Mouse (Mus musculus) c-Kit-negative CD71-positive TER-119-positive erythroid progenitor cells, embryonic 14.5 days (primary cell): Measurements from ENCODE around the gene Foxp3.

Experiments
- DNase-seq: peaks from one replicate; pipeline ENCODE4 v3.0.0-alpha.2; 2013; ENCODE audit warnings: low read depth, low spot score

The Foxp3 gene

DNA sequence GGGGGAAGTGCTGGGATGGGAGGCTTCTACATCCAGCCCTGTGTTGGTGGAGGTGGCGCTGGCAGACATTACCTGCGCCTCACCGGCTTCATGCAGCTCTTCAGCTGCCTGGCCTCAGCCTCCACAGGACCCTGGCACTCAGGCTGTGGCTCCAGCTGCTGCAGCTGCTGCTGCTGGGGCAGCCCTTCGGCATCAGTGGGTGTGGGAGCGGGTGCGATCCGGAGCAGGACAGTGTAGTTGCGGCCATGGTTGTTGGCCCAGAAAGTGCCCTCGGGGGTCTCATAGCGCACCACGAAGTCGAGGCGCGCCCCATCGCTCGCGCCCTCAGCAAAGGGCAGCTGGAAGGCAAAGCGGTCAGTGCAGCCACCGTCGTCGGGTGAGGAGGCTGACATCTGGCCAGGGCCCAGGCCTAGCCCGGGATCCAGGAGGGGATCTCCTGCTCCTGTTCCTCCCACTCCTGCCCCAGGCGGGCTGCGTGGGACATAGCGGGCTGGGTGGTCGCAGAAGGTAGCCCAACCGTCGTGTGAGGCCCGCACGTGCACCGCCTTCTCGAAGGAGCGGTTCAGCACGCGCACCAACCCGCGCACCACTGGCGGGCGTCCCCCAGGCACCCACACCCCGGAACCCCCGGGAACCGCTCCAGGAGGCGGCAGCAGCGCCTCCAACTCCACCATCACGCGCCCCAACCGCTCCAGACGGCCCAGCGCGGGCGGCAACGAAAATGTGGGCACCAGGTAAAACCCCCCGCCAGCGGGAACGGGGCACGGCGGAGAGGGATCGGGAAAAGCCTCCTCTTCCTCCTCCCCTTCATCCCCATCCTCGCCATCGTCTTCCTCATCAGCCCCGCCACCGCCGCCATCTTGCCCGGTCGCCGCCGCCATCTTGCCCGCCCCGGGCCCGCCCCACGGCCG lies at the start of gene Foxp3:
Gene Foxp3, plus strand, starts transcription at position 469 of the 911 bp plus-strand sequence.
- DNase-seq = no peak

DNA sequence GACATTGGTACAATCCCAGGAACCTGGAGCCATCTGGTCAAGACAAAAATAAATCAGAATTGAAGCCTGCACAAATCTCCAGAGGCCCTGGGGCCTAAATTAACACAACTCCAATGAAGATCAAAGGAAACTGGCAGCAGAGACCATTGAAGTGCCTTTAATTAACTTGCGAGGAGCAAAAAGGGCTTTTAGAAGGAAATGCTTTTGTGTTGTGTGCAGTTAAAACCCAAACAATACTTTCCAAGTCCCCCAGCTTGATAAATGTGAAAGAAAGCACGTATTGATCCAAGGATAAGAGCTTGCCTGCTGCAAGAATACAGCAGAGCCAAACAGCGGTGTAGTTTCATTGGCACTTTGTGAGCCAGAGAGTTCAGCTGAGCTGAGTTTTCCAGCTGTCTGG lies 48.5 kb upstream of the Foxp3 start:
- no peak for DNase-seq

DNA sequence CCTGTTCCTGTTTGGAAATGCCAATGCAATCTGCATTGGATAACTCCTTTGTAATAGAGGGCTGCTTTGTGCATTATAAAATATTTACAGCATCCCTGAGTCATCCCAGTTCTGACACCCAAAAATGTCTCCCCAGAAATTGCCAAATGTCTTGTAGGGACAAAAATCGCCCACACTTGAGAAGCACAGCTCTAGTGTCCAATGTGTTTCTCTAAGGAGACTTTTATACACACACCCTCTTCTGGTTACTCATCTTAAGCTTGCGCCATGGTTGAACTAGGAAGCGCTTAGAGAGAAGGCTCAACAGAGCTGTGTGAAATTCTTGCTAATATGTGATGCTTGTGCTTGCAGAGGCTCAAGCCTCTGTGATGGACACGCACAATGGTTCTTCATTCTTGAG lies 20.0 kb upstream of the Foxp3 start:
- DNase-seq = no peak

DNA sequence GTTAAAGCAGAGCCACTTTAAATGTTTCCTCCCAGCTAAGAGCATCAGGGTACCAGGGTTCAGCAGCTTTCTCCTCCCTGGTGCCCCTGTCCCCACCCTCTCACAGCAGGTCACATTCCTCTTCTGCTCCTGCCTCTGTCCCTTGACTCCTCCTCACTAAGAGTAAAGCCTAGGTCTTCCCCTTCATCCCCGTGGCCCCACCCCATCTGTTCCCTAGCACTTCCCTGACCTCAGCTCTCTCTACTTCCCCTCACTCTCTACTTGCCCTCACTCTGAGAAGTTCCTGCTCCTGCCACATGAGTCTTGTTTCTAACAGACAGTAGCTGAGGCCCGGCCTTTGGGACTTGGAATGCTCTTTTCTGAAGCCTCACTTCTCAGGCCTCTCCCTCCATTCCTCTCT lies 10.4 kb upstream of the Foxp3 start:
- DNase-seq = no peak

DNA sequence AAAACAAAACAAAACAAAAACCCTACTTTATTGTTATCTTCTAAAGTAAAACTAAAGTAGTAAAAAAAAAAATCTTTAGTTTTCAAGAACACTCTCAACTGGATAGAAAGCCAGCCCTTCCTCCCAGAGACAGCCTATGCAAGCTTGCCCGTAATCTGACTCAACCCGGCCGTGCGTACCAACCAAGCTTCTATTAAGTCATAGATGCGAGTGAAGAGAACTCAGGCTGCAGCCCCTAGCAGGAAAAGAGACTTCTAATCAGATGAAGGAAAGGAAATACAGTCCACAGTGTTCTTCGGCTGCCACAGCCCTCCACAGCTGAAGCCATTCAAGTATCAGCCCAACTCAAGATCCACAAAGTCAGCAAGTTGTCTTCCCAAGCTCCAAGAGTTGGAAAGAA lies 7.1 kb upstream of the Foxp3 start:
- no peak for DNase-seq

DNA sequence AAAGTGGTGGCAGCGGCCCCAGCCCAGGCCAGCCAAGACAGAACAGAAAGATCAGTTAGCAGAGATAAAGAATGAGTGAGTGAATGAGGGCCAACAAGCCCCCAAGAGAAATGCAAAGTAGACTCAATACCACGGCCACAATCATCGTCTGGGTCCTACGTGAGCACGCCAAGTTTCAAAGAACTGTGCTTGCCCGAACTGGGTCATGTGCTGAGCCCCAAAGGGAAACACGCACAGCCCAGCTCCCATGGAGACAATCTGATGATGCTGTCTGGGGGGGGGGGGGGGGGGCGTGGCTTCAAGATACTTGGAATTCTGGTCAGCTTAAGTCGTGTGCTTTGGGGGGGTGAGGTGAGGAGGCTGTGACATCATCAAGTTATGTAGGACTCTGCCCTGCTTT lies 6.0 kb upstream of the Foxp3 start:
- no peak for DNase-seq

DNA sequence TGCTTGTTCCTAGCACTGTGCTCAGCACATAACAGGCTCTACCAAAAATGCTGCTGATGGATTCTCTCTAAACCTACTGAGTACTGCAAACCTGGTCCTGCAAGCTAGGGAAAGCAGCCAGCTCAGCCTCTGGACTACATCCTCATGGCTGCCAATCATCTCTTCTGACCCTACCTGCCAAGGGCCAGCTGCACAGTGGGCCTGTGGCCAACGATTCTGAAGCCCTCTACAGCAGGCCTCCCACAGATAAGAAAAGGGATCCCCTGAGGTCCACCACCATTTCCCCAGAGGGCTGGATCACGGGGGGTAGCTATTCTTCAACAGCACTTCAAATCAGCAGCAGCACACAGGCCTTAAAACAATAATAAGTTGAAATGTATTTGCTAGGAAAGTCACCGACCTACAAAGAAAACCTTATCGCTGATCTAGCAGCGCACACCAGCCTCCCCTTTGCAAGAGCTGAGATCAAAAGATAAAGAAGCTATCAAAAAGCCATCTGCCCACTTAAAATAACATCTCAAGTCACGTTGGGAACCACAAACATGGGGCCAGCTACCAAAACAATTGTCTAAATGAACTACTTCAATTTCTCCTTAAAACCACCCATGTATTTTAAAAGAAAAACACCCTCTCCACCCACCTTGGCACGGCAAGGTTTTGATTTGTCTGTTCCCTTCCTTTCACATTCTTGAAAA lies 2.8 kb upstream of the Foxp3 start:
- DNase-seq = no peak

DNA sequence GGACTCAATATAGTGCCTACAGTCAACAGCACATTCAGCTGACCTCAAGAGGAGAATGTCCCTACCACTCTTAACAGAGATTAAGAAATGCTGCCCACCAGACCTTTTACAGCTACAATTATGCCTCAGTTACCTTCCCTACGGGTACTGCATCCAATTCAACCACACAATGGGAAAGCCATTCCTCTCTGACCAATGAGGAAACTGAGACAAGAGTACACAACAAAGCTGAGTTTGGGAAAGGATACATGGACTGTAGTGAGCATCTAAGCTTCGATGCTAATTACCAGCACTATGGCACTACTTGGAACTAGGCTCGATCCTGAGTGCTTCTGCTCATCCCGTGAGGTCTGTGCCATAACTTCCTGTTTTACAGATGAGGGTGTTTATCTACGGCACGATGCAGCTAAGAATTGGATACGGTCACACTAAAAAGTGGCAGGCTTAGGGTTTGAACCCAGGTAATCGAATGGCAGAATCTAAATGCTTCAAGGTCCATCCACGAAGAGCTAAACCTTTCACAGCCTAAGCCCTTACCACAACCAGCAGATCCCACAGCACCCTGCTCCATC lies 1.8 kb upstream of the Foxp3 start:
- no peak for DNase-seq

DNA sequence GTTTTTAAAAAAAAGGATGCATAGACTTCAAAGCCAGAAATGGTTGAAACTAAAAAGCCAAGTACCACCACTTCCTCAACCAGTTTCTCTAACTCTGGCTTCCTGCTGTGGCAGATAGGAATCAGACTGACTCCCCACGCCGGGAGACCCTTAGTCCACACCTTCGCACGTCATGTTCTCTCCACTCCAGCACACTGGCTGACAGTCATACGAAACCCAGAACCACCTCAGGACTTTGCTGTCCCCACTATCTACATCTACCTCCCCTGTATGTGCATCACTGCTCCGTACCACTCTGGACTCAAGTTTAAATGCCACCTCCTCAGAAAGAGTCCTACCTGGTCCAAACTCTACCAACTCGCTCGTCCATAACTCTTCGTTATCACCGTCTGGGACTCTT lies 978 bp upstream of the Foxp3 start:
- no peak for DNase-seq

DNA sequence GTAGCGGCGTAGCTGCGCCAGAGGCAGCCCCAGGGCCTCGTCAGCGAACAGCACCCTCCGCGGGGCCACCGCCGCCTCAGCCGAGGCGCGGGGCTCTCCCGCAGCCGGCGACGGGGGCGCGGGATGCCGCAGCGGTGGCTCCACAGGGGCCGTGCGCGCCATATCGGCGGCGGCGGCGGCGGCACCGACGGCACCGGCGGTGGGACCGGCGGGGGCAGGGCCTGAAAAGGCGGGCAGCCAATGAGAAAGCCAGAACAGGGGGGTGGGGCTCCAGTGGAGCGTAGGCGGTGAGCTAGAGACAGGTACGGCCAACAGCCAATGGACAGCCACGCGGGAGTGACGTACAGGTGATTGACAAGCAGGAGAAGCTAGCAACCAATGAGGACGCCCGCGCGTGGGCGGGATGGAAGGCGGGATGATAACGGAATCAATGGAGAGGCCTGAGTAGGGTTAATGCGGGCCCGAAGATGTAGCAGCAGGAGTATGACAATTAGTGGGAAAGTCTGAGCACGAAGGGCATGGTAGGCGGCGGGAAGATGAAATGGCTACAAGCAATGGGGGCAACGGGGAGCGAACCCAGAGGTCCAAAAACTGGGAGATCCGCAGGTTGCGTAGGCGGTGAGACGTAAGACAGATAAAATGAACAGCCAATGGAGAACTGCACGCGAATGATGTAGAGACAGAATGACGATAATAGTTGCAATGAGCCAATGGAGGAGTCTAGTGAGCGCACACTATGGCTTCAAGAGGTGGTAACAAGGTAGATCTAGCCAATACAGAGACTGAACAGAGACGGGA lies 842 bp downstream of the Foxp3 start, which contains the start of gene Ppp1r3f:
Gene Ppp1r3f, minus strand, starts transcription at position 197 of the 798 bp plus-strand sequence.
- DNase-seq = peak; percentile 87

DNA sequence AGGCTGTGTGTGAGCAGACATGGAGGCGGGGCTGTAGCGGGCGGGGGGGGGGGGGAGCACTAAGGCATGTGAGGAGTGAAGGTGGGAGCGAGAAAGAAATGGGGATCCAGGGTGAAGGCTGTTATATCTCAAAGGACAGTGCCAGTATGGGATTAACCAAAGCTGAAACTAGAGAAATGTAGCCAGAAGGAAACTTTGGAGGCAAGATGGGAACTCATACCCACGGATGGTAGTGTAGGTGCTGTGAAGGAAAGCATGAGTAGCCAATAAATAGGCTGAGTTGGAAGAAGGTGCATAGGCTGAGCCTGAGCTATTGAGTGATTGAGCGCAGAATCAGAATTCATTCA lies 1.4 kb downstream of the Foxp3 start:
- no peak for DNase-seq

DNA sequence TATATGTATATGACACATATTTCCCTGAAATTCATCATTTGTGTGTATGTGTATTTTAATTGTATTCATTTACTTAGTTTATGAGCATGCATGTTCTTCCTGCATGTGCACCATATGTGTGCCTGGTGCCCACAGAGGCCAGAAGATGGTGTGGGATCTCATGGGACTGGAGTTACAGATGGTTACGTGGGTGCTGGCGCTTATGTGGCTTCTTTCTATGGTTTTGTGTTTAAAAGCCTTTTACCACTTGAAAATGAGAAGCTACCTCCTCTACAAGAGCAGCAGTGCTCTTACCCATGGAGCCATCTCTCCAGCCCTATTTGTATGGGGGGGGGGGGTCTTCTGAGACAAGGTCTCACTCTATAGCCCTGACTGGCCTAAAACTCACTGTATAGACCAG lies 7.7 kb downstream of the Foxp3 start:
- no peak for DNase-seq

DNA sequence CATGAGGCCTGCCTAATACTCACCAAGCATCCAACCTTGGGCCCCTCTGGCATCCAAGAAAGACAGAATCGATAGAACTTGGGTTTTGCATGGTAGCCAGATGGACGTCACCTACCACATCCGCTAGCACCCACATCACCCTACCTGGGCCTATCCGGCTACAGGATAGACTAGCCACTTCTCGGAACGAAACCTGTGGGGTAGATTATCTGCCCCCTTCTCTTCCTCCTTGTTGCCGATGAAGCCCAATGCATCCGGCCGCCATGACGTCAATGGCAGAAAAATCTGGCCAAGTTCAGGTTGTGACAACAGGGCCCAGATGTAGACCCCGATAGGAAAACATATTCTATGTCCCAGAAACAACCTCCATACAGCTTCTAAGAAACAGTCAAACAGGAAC lies 10.4 kb downstream of the Foxp3 start:
- DNase-seq = no peak

DNA sequence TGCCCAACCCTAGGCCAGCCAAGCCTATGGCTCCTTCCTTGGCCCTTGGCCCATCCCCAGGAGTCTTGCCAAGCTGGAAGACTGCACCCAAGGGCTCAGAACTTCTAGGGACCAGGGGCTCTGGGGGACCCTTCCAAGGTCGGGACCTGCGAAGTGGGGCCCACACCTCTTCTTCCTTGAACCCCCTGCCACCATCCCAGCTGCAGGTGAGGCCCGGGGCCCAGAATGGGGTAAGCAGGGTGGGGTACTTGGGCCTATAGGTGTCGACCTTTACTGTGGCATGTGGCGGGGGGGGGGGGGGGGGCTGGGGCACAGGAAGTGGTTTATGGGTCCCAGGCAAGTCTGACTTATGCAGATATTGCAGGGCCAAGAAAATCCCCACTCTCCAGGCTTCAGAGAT lies 12.9 kb downstream of the Foxp3 start:
- no peak for DNase-seq

DNA sequence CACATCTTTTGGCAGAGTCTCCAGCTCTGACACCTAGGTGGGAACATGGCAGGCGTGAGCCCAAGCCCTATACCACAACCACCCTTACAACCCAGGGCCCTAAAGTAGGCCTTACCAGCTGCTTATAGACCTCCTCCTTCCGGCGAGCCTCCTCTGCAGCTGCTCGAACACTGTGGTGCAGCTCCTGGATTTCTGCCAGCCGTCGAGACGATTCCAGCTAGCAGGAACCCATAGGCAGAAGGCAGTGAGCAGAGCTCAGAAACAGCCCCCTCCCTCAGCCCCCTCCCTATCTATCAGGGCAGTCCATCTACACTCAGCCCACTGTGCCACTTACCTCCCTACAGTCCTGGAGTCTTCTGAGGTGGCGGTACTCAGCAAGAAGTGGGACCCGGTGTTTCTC lies 21.9 kb downstream of the Foxp3 start:
- DNase-seq = no peak

DNA sequence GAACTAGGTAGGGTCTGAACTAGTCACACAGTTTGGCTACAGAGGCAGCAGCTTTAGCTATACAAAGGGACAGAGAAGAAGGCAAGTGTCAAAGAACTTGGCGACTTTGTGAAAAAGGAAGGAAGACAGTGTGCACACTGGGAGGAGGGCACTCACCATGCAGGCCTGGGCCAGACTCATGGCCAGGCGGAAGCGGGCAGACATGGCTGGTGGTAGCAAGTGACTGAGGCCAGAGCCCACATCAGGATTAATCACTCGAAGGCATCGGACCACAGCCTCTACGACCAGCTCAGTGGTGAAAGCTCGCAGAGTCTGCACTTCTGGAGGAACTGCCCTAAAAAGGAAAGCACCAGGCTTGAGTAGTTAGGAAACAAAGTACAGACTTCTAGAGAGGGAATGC lies 30.6 kb downstream of the Foxp3 start:
- DNase-seq = no peak

DNA sequence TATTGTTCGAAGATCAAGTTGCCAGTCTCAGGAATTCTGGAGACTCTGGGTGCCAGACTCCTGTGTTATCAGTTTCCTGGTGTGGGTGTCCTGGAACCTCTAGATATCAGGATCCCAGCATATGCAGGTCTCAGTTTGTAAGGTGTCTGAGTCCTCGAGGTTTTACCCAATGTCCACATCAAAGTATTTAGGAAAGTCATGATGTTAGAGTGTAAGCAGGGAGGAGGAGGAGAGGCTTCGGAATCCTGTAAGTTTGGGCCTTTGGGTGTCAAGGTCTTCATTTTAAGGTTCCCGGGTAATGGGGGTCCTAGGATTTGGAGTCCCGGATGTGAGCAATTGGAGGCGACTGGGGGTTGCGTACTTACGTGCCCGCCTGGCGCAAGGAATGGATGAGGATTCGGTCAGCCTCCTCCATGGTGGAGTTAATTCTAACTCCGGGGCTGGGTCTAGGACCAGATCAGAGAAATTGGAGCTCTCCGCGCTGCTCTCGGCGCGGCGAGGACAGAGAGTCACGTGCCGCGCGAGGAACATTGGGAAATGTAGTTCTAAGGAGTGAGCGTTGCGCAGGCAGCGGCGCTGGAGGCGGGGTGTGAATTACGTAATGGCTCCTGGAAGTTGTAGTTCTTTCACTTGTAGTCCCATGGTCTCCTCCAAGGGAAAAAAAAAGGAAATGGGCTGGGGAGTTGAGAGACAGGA lies 31.6 kb downstream of the Foxp3 start, which contains the start of gene Ccdc22:
Gene Ccdc22, minus strand, starts transcription at position 639 of the 696 bp plus-strand sequence.
- peak; percentile 68 for DNase-seq

DNA sequence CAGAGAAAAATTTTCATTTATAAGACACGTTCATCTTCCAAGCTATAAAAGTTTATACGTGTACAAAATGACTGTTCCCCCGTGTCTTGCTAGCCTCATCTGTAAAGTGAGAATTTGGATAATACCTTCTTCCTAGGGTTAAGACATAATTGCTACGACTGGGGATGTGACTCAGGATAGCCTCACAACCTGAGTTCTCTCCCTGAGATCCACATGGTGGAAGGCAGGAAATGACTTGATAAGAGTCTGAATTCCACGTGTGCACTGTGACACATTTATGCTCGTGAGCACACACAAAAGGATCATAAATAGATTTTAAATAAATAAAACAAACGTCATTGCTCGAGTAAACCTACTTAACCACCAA lies 32.1 kb downstream of the Foxp3 start:
- DNase-seq = no peak

DNA sequence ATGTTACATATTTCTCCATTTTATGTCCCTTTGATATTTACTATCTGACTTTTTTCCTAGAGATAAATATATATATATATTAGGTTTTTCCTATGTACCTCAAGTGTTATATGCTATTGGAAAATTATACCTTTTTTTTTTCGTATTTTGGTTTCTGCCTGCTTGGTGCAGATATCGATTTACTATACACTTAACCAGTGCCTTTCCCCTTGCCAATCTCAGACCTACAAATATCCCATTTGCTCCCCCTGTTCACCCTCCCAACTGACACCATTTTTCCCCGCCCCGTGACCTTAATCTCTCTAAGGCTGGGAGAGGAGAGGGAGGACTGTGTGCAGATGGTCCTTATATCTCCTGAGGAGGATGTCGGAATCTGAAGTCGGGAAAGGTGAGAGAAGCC lies 33.3 kb downstream of the Foxp3 start, which contains the start of gene Cacna1f:
Gene Cacna1f, plus strand, starts transcription at position 301 of the 400 bp plus-strand sequence.
- DNase-seq = no peak

DNA sequence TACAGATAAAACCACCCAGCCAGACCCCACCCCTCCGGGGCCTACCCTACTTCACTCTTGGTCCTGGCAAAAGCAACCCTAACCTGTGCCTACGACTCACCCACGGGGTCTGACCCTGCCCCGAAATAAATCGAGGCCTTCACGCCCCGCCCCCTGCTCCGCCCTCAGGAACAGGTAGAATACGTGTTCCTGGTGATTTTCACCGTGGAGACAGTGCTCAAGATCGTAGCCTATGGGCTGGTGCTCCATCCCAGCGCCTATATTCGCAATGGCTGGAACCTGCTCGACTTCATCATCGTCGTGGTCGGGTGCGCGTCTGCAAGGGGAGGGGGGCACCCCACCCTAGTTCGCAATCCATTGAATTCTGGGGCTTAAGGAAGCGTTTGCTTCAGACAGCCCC lies 36.6 kb downstream of the Foxp3 start:
- DNase-seq = no peak
